Mouse (Mus musculus): ENCODE results near the gene Ucp3. TPM values are rescaled to one million over a fixed set of nuclear protein-coding genes. Genes with fewer than 3 reads are reported as not detected.
A peak's percentile ranks its signal among the peaks of the same experiment; 100 is the strongest.

Gene Ucp3
- 3.4 and 3.8 TPM in 2 replicates for polyA plus RNA-seq (2012; rRNA removed)

DNA sequence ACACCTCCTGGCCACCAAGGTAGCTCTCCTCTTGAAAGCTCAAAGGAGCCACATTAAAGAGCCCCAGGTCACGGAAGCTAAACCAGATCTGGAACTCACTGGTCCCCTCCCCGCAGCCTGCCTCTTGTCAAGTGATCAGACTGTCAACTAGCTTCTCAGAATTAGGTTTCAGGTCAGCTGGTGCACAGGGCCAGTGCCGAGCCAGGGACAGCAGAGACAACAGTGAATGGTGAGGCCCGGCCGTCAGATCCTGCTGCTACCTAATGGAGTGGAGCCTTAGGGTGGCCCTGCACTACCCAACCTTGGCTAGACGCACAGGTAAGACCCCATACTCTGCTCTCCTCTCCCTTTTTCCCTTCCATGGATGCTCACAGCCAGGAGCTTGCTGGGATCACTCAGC, at the start of gene Ucp3:
Gene Ucp3 (plus strand): TSS at position 214 of the 400 bp plus-strand sequence.
- DNase-seq (ENCODE audit: extremely low spot score in 1 of 2, low spot score in 1 of 2): no peak

GRCm38 (mm10) chr7:100425795-100426194, 47.0 kb upstream of the Ucp3 start:
- DNase-seq (ENCODE audit: extremely low spot score in 1 of 2, low spot score in 1 of 2): no peak

- DNase-seq (ENCODE audit: extremely low spot score in 1 of 2, low spot score in 1 of 2): peak in 1 of 2 experiments; percentile 78
Measured at GRCm38 (mm10) chr7:100429102-100429501, 43.7 kb upstream of the Ucp3 start.

DNA sequence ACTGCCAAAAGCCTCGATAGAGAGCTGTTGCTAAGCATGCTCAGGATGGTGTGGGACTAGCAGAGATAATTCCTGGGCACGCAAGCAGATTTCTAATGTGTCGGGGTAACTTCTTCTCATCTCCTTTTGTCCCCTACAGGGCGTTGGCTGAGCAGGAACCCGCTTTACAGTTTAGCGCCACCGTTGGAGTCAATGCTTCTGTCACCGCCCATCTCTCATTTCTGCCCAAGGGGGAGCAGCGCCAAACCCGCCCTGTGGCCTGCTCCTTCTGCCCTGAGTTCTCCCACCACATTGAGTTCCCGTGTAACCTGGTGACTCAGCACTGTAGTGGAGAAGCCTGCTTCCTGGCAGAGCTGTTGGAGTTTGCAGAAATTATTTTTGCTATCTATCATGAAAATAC, 42.9 kb upstream of the Ucp3 start:
- peak in 1 of 2 experiments; percentile 7 for DNase-seq (ENCODE audit: extremely low spot score in 1 of 2, low spot score in 1 of 2)

- peak in 1 of 2 experiments; percentile 26 for DNase-seq (ENCODE audit: extremely low spot score in 1 of 2, low spot score in 1 of 2)
Measured at GRCm38 (mm10) chr7:100431103-100431502, 41.7 kb upstream of the Ucp3 start.

DNA sequence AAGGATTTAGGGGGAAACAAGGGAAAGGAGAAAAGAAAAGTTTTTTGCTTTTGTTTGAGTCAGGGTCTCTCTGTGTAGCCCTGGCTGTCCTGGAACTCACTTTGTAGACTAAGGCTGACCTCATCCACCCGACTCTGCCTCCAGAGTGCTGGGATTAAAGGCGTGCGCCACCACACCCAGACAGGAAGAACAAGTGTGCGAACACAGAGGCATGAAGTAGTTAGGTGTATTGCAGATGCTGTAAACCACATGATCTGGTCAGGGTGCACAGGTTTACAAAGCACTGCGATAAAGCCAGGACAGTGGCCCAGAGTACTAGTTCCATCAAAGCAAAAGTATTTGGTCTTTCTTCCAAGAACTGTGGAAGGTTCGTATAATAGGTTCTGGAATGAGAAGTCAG, 39.5 kb upstream of the Ucp3 start:
- DNase-seq (ENCODE audit: extremely low spot score in 1 of 2, low spot score in 1 of 2): no peak

DNA sequence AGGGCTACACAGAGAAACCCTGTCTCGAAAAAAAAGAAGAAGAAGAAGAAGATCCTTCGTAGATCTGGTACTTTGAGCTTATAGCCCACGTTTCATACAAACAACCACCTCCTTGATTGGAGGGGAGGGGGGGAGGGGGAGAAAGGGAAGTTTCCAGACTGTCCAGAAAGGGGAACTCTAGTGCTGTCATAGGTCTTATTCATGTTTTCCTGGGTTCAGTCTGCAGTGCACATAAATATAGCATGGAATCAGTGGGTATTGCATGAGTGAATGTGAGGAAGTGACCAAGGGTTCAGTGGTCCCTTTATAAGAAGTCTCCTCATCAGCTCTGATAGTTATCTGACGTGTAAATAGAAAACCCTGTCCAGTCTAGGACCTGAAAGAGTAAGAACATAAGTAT, 29.1 kb upstream of the Ucp3 start:
- no peak for DNase-seq (ENCODE audit: extremely low spot score in 1 of 2, low spot score in 1 of 2)

GRCm38 (mm10) chr7:100446271-100446670, 26.5 kb upstream of the Ucp3 start:
- peak in 1 of 2 experiments; percentile 48 for DNase-seq (ENCODE audit: extremely low spot score in 1 of 2, low spot score in 1 of 2)

- DNase-seq (ENCODE audit: extremely low spot score in 1 of 2, low spot score in 1 of 2): no peak
Measured at GRCm38 (mm10) chr7:100448530-100448929, 24.3 kb upstream of the Ucp3 start.

- DNase-seq (ENCODE audit: extremely low spot score in 1 of 2, low spot score in 1 of 2): no peak
Measured at GRCm38 (mm10) chr7:100448985-100449384, 23.8 kb upstream of the Ucp3 start.

GRCm38 (mm10) chr7:100458153-100458552, 14.6 kb upstream of the Ucp3 start:
- no peak for DNase-seq (ENCODE audit: extremely low spot score in 1 of 2, low spot score in 1 of 2)

- DNase-seq (ENCODE audit: extremely low spot score in 1 of 2, low spot score in 1 of 2): no peak
Measured at GRCm38 (mm10) chr7:100459862-100460261, 12.9 kb upstream of the Ucp3 start.

- DNase-seq (ENCODE audit: extremely low spot score in 1 of 2, low spot score in 1 of 2): peak; percentile 74 to 82
Measured at GRCm38 (mm10) chr7:100461621-100462151, 11.1 kb upstream of the Ucp3 start.

DNA sequence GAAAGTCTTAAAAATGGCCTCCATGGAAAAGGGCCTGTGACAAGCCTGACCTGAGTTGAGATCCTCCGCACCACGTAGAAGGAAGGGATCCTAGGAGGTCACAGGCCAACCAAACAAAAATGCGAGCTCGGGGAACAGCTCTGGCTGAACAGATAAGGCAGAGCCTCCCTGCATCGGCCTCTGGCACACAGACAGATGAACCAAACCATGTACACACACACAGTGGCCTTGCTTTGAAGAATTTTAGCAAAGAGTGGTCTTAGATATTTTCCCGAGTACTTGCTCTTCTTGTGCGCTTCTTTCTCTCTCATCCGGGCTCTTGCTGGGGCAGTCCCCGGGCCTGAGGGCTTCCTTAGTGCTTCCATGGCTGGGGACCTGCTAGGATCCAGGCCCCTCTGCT, 9.6 kb upstream of the Ucp3 start:
- no peak for DNase-seq (ENCODE audit: extremely low spot score in 1 of 2, low spot score in 1 of 2)

GRCm38 (mm10) chr7:100463757-100464156, 9.0 kb upstream of the Ucp3 start:
- no peak for DNase-seq (ENCODE audit: extremely low spot score in 1 of 2, low spot score in 1 of 2)

DNA sequence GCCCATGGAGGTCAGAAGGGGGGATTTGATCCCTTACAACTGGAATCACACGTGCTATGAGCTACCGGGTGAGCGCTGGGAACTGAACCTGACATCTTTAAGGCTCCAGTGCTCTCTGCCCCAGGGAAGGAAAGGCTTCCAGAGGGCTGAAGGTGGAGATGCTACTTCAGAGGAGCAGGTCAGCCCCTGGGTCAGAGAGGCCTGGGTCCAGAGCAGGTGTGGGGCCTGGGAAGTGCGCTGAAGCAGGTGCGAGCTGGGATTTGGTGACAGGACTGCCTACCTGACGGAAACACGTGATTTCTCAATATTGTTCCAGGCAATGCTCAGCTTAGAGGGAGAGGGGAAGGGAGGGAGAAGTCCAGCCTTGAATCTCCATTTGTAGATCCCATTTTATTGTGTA, 8.5 kb upstream of the Ucp3 start:
- no peak for DNase-seq (ENCODE audit: extremely low spot score in 1 of 2, low spot score in 1 of 2)

DNA sequence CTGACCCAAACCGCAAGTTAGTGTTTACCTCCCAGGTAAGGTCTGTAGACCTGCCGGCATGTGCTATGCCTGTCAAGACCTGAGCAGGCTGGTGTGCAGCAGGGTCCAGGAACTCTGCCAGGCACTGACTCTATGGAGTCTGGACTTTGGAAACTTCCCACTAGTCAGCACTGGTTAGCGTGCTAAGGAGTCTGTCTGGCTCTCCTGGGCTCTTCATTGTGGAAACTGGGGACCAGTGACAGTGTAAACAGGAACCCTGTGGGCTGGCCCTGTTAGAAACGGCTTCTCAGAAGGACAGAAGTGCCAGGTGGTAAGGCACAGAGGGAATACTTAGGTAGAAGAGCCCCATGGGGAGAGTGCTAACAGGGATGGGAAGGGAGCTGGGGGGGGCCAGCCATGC, 7.5 kb upstream of the Ucp3 start:
- DNase-seq (ENCODE audit: extremely low spot score in 1 of 2, low spot score in 1 of 2): no peak

DNA sequence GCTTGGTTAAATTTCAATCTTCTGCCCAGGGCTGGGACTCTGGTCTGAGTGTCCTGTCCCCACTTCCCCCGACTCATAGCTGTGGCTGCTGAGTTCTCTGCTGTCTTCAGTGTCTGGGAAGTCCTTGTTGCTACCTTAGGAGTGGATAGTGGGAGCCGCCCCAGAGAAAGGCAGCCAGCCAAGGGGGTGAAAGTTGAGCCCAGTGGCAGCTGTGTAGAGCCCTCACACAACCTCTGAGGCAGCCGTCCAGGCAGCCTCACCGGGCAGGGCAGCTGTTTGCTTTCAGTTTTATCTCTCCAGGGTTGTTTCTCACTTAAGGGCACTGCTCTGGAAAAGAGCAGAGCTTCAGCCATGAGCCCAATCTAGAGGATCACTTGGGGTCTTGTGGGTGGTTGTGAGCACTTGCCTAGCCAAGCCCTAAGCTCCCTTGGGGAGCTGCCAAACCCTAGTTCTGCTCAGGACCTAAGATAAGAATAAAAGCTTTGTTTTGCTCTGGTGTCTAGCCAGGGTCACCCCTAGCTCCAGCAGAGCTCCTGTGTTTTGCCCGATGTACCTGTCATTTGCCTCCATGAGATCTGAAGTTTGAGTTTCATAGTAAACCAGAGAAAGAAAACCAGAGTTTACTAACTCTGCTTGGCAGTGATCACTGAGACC, 7.0 kb upstream of the Ucp3 start:
- DNase-seq (ENCODE audit: extremely low spot score in 1 of 2, low spot score in 1 of 2): peak in 1 of 2 experiments; percentile 27

GRCm38 (mm10) chr7:100466781-100467510, 5.8 kb upstream of the Ucp3 start:
- DNase-seq (ENCODE audit: extremely low spot score in 1 of 2, low spot score in 1 of 2): no peak

DNA sequence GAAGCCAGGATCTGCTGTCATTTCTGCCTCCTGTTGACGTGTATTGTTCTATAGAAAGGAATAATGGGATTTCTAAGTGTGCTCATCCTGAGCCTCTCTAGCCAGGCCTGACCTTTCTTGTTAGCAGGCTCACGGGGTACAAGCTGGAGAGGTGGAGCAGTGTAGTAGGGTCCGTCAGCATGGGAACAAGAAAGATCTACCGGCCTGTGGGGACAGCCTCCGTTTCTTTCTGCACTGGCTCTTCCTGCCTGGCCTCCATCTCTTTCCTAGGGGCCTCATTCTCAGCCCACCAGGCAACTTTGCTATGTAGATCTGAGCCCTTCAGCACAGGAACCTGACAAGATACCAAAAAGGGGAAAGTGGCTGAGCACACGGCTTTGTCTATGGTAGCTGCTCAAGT, 4.0 kb upstream of the Ucp3 start:
- no peak for DNase-seq (ENCODE audit: extremely low spot score in 1 of 2, low spot score in 1 of 2)

- DNase-seq (ENCODE audit: extremely low spot score in 1 of 2, low spot score in 1 of 2): no peak
Measured at GRCm38 (mm10) chr7:100469502-100469901, 3.3 kb upstream of the Ucp3 start.
